Mouse (Mus musculus): ENCODE measurements around the gene Tanc2.

DNA sequence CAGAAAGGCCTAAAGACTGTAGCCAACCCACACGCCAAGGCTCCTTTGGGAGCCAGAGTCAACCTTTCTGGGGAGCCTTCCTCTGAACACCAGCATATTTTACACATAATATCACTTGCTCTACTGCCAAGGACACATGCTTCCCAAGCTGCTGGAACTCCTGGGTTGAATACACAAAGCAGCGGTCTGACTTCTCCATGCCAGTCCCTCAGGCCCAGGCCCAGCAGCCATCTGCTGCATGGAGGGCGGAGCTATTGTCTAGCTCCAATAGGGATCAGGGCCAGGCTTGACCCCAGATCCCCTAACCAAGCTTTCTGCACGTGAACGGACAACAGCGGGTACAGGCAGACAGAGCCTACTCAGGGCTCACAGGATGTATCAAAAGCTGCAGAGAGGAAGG, 345.0 kb downstream of the Tanc2 start:
- TF ChIP-seq POLR2A (IDR thresholded peaks at IDR 0.05; ENCODE audit: borderline replicate concordance, insufficient read depth, low read length) = no peak
- TF ChIP-seq CTCF (IDR thresholded peaks at IDR 0.05; ENCODE audit: borderline replicate concordance, insufficient read depth, low read depth, low read length) = no peak
